Mouse (Mus musculus): ENCODE measurements at regions not wholly inside any gene's neighbourhood (a gene's known extent, or its start where the extent isn't known, plus 50 kb on each side); places are given as distances from the start of the nearest gene placed in this dataset.

- H3K4me1 ChIP-seq (ENCODE audit: control insufficient read depth, insufficient read depth, insufficient read length, low read length), result no peaks in the 10 kb centered on the region
- no peak overlapping the region for H3K27ac ChIP-seq (replicated peaks; ENCODE audit: low read depth, low read length)
- H3K4me3 ChIP-seq (ENCODE audit: insufficient read depth, low read depth, low read length), result no peak overlapping the region
Measured at GRCm38 (mm10) chr5:101524670-101525069, 140.1 kb downstream of the Nkx6-1 start.

DNA sequence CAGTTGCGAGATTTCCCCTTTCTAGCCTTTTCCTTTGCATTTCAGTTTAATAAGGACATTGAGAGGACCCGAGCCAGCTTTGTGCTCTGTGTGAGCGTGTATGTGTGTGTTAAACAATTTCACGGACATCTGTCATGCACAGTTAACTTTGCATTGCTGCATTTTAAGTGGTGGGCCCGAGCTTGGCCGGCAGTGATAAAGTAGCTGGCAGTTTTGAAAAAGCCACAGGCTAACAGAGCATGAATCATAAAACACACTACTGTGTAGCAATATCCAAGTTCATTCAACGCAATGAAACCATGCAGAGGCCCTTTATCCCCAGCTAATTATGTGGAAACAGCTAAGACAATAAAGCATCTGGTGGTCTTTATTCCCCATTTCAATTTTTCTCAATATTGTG, 140.9 kb downstream of the Nkx6-1 start:
- Histone ChIP-seq H3K27ac (replicated peaks; ENCODE audit: low read depth, low read length) (no peak overlapping the region), H3K4me1 (ENCODE audit: control insufficient read depth, insufficient read depth, insufficient read length, low read length) (no peaks in the 10 kb centered on the region), H3K4me3 (ENCODE audit: insufficient read depth, low read depth, low read length) (no peak overlapping the region)

DNA sequence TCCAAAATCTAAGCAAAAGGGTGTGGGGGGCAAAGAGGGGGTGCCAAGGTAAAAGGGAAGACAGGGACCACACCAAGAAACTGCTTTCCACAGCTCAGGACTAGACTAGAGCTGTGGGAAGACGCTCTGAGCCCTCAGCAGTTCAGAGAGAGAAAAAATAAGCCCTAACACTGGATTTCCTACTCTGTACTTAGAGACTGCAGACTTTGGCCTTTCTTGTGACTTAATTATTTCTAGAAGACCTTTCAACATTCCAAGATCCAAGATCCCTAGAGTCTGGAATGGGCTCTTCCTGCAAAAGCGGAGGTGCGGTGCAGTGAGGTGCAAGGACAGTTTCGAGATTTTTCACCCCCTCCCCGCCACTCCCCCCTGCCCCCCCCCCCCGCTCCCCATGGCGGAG, 141.3 kb downstream of the Nkx6-1 start:
- Histone ChIP-seq H3K4me3 (ENCODE audit: insufficient read depth, low read depth, low read length) (no peak overlapping the region), H3K4me1 (ENCODE audit: control insufficient read depth, insufficient read depth, insufficient read length, low read length) (no peaks in the 10 kb centered on the region), H3K27ac (replicated peaks; ENCODE audit: low read depth, low read length) (no peak overlapping the region)

DNA sequence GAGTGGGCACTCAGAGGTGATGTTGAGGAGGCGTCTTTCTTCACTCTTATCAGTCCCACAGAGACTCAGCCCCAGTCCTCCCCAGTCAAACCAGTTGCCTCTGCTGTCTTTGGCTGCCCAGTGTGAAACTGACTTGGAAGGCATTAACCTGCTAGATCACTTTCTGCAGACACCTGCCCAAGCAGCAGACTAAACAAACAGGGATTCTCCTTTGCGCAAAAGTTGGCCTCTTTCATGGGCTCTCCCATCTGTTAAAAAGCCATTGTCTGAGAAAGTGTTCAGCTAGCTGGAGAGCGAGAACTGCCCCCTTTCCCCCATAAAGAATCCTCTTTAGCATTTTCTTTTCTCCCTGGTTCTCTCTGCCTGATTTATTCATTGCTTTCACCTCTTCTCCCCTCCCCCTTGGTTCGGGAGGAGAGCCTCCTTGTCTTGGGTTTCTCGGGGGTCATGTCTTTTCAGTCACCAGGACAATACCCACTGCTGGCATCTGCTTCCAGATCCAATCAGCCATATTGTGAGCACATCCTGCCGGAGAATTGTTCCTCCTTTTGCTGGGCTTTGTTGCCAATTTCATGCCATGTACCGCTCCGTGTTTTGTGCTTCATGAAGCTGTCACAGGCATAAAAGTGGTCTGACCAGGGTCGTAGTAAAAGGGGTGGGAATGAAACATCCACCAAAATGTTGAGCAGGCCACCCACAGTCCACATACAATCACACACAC, 143.7 kb downstream of the Nkx6-1 start:
- H3K4me1 ChIP-seq (ENCODE audit: control insufficient read depth, insufficient read depth, insufficient read length, low read length), result no peaks in the 10 kb centered on the region
- H3K27ac ChIP-seq (replicated peaks; ENCODE audit: low read depth, low read length), result no peak overlapping the region
- no peak overlapping the region for H3K4me3 ChIP-seq (ENCODE audit: insufficient read depth, low read depth, low read length)

GRCm38 (mm10) chr5:101518791-101519547, 145.8 kb downstream of the Nkx6-1 start:
- no peak overlapping the region for H3K4me3 ChIP-seq (ENCODE audit: insufficient read depth, low read depth, low read length)
- H3K27ac ChIP-seq (replicated peaks; ENCODE audit: low read depth, low read length), result no peak overlapping the region
- no peaks in the 10 kb centered on the region for H3K4me1 ChIP-seq (ENCODE audit: control insufficient read depth, insufficient read depth, insufficient read length, low read length)

GRCm38 (mm10) chr5:101497698-101498048, 167.1 kb downstream of the Nkx6-1 start:
- Histone ChIP-seq H3K4me3 (ENCODE audit: insufficient read depth, low read depth, low read length) (no peak overlapping the region), H3K4me1 (ENCODE audit: control insufficient read depth, insufficient read depth, insufficient read length, low read length) (no peaks in the 10 kb centered on the region), H3K27ac (replicated peaks; ENCODE audit: low read depth, low read length) (no peak overlapping the region)

GRCm38 (mm10) chr5:101496924-101497697, 167.7 kb downstream of the Nkx6-1 start:
- Histone ChIP-seq H3K4me3 (ENCODE audit: insufficient read depth, low read depth, low read length) (no peak overlapping the region), H3K4me1 (ENCODE audit: control insufficient read depth, insufficient read depth, insufficient read length, low read length) (no peaks in the 10 kb centered on the region), H3K27ac (replicated peaks; ENCODE audit: low read depth, low read length) (no peak overlapping the region)

GRCm38 (mm10) chr5:101496161-101496560, 168.6 kb downstream of the Nkx6-1 start:
- Histone ChIP-seq H3K4me3 (ENCODE audit: insufficient read depth, low read depth, low read length) (no peak overlapping the region), H3K27ac (replicated peaks; ENCODE audit: low read depth, low read length) (no peak overlapping the region), H3K4me1 (ENCODE audit: control insufficient read depth, insufficient read depth, insufficient read length, low read length) (no peaks in the 10 kb centered on the region)

DNA sequence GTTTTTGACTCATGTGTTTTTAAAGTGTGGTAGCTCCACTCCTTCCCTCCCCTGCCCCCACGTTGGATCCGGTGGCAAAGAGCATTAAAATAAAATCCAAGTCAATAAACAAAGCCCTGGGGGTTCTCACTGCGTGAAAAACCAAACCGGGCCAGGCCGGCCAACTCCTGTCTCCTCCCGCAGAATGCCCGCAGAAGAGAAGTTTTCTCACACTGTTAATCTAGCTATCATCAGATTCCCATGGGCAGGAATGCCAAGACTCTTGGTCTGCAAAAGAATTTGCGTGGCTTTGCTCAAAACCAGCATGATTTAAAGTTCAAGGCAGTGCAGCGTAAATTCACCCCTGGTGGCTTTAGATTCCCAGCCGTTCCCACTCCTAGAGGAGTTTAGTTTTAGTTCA, 219.0 kb downstream of the Nkx6-1 start:
- Histone ChIP-seq H3K4me1 (ENCODE audit: control insufficient read depth, insufficient read depth, insufficient read length, low read length) (no peaks in the 10 kb centered on the region), H3K4me3 (ENCODE audit: insufficient read depth, low read depth, low read length) (no peak overlapping the region), H3K27ac (replicated peaks; ENCODE audit: low read depth, low read length) (no peak overlapping the region)

- Histone ChIP-seq H3K4me1 (ENCODE audit: control insufficient read depth, insufficient read depth, insufficient read length, low read length) (no peaks in the 10 kb centered on the region), H3K4me3 (ENCODE audit: insufficient read depth, low read depth, low read length) (no peak overlapping the region), H3K27ac (replicated peaks; ENCODE audit: low read depth, low read length) (no peak overlapping the region)
Measured at GRCm38 (mm10) chr5:101441782-101442181, 223.0 kb downstream of the Nkx6-1 start.

- Histone ChIP-seq H3K27ac (replicated peaks; ENCODE audit: low read depth, low read length) (no peak overlapping the region), H3K4me1 (ENCODE audit: control insufficient read depth, insufficient read depth, insufficient read length, low read length) (no peaks in the 10 kb centered on the region), H3K4me3 (ENCODE audit: insufficient read depth, low read depth, low read length) (no peak overlapping the region)
Measured at GRCm38 (mm10) chr5:101437666-101438299, 227.0 kb downstream of the Nkx6-1 start.

- no peaks in the 10 kb centered on the region for H3K4me1 ChIP-seq (ENCODE audit: control insufficient read depth, insufficient read depth, insufficient read length, low read length)
- H3K27ac ChIP-seq (replicated peaks; ENCODE audit: low read depth, low read length), result no peak overlapping the region
- H3K4me3 ChIP-seq (ENCODE audit: insufficient read depth, low read depth, low read length), result no peak overlapping the region
Measured at GRCm38 (mm10) chr5:101426067-101426771, 238.6 kb downstream of the Nkx6-1 start.

DNA sequence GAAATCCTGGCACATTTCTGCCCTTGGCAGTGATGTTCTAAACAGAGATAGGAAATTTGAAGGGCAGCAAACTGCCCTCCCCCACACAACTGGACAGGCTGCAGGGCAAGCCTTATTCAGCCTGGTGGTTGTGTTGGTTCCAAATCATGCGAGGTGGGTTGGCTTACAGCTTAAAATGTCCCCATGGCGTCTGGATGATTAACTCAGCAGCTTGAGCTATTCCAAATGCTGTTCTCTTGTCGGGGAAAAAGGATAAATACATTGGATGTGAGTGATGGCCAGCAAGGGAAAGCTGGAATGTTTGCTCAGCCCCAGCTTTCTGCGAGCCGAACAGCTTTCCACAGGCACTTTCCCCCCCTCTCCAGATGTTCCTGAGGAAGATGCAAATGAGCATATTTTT, 280.5 kb downstream of the Nkx6-1 start:
- no peaks in the 10 kb centered on the region for H3K4me1 ChIP-seq (ENCODE audit: control insufficient read depth, insufficient read depth, insufficient read length, low read length)
- H3K4me3 ChIP-seq (ENCODE audit: insufficient read depth, low read depth, low read length), result no peak overlapping the region
- H3K27ac ChIP-seq (replicated peaks; ENCODE audit: low read depth, low read length), result no peak overlapping the region

- Histone ChIP-seq H3K4me1 (ENCODE audit: control insufficient read depth, insufficient read depth, insufficient read length, low read length) (no peaks in the 10 kb centered on the region), H3K27ac (replicated peaks; ENCODE audit: low read depth, low read length) (no peak overlapping the region), H3K4me3 (ENCODE audit: insufficient read depth, low read depth, low read length) (no peak overlapping the region)
Measured at GRCm38 (mm10) chr5:101381361-101381760, 283.4 kb downstream of the Nkx6-1 start.

DNA sequence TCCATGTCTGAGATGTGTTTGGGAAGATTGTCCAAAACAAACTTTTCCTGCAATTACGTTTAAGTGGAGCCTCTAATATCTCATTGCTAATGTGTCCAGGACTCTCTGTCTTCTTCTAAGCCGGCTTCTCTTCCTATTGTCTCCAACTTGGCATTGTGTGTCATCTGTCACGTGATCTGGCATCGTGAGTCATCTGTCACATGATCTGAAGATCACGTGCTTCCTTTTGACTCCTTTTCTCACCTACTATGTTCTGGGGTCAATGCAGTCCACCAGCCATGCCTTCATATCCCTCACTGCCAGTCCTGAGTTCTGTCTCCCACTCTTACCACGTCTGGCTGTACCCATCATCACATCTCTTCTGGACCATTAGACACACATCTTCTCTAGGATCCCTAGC, 288.1 kb downstream of the Nkx6-1 start:
- Histone ChIP-seq H3K4me1 (ENCODE audit: control insufficient read depth, insufficient read depth, insufficient read length, low read length) (no peaks in the 10 kb centered on the region), H3K27ac (replicated peaks; ENCODE audit: low read depth, low read length) (no peak overlapping the region), H3K4me3 (ENCODE audit: insufficient read depth, low read depth, low read length) (no peak overlapping the region)
